Mouse (Mus musculus): ENCODE measurements around the gene Stau1.

DNA sequence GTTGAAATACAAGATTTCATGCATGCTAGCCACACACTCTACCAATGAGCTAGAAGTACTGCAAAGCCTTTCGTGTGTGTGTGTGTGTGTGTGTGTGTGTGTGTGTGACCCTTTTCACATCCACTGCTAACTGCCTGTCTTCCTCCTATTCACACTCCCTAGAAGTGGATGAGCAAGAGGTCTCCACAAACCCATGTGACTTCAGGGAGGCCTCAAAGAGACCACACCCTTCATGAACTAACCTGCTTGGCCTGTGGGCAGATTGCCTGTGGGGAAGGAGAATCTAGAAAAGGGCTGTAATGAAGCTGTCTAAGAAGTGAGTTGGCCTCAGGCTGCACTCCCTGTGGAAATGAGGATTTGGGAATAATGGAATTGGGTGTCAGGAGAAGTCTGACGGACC is 96.9 kb downstream of the Stau1 start:
- TF ChIP-seq CTCF (IDR thresholded peaks at IDR 0.05; ENCODE audit: extremely low read depth, insufficient read depth, insufficient read length, insufficient replicate concordance) (no peak), POLR2A (IDR thresholded peaks at IDR 0.05; ENCODE audit: low read depth, low read length) (no peak)
